Mouse (Mus musculus): ENCODE results near the gene Bicra. TPM values are rescaled to one million over a fixed set of nuclear protein-coding genes. Genes with fewer than 3 reads are reported as not detected.

Bicra gene
- polyA plus RNA-seq, 1 experiment, result 6.1 TPM

GRCm38 (mm10) chr7:16053105-16053504 lies 5.4 kb upstream of the Bicra start:
- Histone ChIP-seq H3K27ac (replicated peaks; ENCODE audit: low read depth, low read length) (no peak overlapping the region), H3K4me1 (ENCODE audit: control insufficient read depth, insufficient read depth, insufficient read length, low read length) (no peaks in the 10 kb centered on the region; the same call in 1 of the 2 replicates), H3K4me3 (ENCODE audit: insufficient read depth, low read depth, low read length) (peak overlapping the region; percentile 34)

GRCm38 (mm10) chr7:16052684-16053083 lies 5.0 kb upstream of the Bicra start:
- H3K4me1 ChIP-seq (ENCODE audit: control insufficient read depth, insufficient read depth, insufficient read length, low read length), result no peaks in the 10 kb centered on the region; the same call in 1 of the 2 replicates
- H3K27ac ChIP-seq (replicated peaks; ENCODE audit: low read depth, low read length), result peak overlapping the region; percentile 55
- H3K4me3 ChIP-seq (ENCODE audit: insufficient read depth, low read depth, low read length), result peak overlapping the region; percentile 75

DNA sequence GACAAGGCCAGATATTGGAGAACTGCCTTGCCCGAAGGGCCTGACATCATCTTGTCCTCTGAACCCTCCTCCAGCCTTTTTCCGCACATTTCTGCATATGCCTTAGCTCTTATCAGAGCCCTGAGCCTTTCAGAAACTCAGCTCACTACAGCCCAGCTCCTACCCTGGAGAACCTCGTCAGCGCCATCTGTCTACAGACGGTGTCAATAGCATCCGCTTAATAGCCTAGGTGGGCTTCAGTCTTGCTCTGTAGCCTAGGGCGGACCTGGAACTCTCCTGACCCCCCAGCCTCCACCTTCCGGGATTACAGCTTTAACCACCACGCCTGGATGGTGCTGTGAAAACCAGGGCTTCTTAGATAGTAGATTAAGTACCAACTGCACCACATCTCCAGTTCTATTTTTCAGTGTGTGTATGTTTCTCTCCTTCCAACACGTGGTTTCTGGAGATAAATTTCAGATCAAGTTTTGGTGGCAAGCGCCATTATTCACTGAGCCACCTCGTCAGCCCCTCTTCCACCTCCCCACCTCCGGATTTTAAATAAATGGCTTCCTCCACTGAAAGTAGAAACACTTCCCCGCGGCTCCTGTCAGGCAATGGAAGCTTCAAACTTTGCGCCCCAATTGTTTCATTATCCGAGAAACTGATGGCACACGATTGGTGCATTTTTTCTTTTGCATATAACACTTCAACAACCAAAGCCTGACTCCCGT lies 4.3 kb upstream of the Bicra start:
- no peaks in the 10 kb centered on the region; the same call in 1 of the 2 replicates for H3K4me1 ChIP-seq (ENCODE audit: control insufficient read depth, insufficient read depth, insufficient read length, low read length)
- H3K27ac ChIP-seq (replicated peaks; ENCODE audit: low read depth, low read length), result peak overlapping the region; percentile 55
- peak overlapping the region; percentile 75 for H3K4me3 ChIP-seq (ENCODE audit: insufficient read depth, low read depth, low read length)

- Histone ChIP-seq H3K4me3 (ENCODE audit: insufficient read depth, low read depth, low read length) (0 out of 2 replicates have a peak overlapping the region, but pooled peaks have one; percentile 68), H3K4me1 (ENCODE audit: control insufficient read depth, insufficient read depth, insufficient read length, low read length) (peaks cover 4% of the 10 kb centered on the region), H3K27ac (replicated peaks; ENCODE audit: low read depth, low read length) (peak overlapping the region; percentile 49; the same call in 1 of the 2 replicates)
These were observed 2.9 kb upstream of the Bicra start for GRCm38 (mm10) chr7:16050600-16050999.

DNA sequence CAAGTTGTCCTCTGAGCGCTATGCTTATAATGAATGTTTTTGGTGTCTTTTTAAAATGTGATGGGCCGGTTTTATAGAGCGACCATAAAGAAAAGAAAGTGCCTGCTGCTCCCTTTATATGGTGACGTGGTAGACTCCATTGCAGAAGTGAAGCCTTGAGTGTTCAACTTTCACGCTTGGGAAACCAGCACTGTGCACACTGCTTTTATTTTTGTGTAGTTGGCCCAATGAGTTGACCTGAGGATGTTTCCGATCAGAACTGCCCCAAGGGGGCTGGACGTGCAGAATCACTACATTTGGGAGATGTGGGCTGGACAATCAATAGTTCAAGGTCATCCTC lies 1.8 kb upstream of the Bicra start:
- Histone ChIP-seq H3K4me3 (ENCODE audit: insufficient read depth, low read depth, low read length) (peak overlapping the region; percentile 68), H3K27ac (replicated peaks; ENCODE audit: low read depth, low read length) (peak overlapping the region; percentile 49), H3K4me1 (ENCODE audit: control insufficient read depth, insufficient read depth, insufficient read length, low read length) (peaks cover 14% of the 10 kb centered on the region)

DNA sequence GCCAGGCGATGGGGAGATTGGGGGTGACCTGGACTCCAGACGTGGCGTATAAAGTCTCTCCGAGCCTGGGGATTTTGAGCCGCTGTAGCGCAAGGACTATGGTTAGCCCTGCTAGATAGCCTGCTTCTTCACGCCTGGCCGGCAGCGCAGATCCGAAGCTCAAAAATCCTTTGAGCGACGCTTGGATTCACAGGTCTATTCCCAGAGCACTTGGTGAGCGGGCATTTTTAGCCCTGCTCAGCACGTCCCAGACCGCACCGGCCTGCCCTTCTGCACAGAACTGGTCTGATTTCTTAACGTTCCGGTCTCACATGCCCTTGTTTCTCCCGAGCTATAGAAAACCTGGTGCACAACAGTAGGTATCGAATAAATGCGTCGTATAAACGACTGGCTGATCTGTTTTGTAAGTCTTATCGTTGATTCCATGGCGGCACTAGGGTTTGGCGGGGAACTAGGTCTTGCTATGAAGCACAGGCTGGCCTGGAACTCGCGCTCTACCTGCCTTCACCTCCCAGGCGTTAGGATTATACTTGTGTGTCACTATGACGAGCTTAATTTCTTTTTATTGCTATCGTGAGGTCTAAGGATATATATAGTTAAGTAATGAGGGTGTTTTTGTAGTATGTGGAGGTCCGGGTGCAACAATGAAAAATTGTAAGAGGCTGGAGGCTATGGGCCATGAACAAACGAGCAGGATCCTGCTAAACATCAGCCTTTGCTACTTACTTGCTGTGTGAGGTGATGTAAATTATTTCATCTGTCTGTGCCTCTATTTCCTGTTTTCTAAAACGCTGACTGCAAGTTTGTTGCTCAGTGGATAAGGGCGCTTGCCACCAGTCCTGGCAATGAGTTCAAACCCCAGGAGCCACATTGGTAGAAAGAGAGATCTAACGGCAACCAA lies 1.2 kb upstream of the Bicra start:
- Histone ChIP-seq H3K4me1 (ENCODE audit: control insufficient read depth, insufficient read depth, insufficient read length, low read length) (peaks cover 18% of the 10 kb centered on the region), H3K4me3 (ENCODE audit: insufficient read depth, low read depth, low read length) (peak overlapping the region; percentile 68), H3K27ac (replicated peaks; ENCODE audit: low read depth, low read length) (peak overlapping the region; percentile 49)

- peak overlapping the region; percentile 68 for H3K4me3 ChIP-seq (ENCODE audit: insufficient read depth, low read depth, low read length)
- H3K27ac ChIP-seq (replicated peaks; ENCODE audit: low read depth, low read length), result peak overlapping the region; percentile 49
- peaks cover 20% of the 10 kb centered on the region for H3K4me1 ChIP-seq (ENCODE audit: control insufficient read depth, insufficient read depth, insufficient read length, low read length)
These were observed 443 bp upstream of the Bicra start for GRCm38 (mm10) chr7:16048164-16048564.

DNA sequence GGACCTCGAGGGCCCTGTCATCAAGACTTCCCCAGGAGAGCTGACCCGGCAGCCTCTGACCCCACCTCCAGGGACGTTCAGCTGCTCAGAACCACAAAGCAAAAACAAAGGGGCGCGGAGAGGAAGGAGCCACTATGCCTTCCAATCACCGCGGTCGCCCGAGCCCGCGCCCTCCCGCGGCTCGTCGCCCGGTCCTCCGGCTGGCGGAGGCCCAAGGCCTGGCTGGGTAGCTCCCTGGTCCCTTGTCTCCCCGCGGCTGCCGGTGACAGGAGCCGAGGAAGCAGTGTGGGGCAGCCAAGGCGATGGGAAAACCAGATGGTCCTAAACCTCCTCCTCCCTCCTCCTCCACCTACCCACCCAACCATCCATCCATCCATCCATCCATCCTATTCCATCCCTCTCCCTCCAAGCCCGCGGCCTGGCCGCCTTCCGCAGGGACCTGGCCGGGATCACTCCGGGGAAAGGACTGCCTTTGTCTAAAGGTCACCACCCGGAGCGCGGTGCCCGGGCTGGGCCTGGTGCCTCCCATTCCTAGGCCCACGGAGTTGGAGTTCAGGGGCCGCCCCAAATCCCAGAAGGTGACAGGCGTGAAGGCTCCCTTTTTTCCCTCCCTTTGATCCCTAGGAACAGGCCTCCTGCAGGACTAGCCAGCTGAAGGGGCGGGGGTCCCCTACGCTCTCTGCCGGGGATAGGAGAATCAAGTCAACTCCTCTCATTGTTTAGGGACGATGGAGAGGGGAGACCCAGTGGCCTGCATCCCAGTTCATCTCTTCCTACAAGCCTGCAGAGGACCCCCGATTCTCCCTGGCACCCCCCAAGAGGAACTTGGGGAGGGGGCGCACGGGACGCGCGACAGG lies 1.0 kb downstream of the Bicra start:
- peaks cover 31% of the 10 kb centered on the region for H3K4me1 ChIP-seq (ENCODE audit: control insufficient read depth, insufficient read depth, insufficient read length, low read length)
- H3K27ac ChIP-seq (replicated peaks; ENCODE audit: low read depth, low read length), result peak overlapping the region; percentile 95
- H3K4me3 ChIP-seq (ENCODE audit: insufficient read depth, low read depth, low read length), result peak overlapping the region; percentile 90

- H3K4me3 ChIP-seq (ENCODE audit: insufficient read depth, low read depth, low read length), result peak overlapping the region; percentile 90
- H3K27ac ChIP-seq (replicated peaks; ENCODE audit: low read depth, low read length), result peak overlapping the region; percentile 95
- peaks cover 31% of the 10 kb centered on the region for H3K4me1 ChIP-seq (ENCODE audit: control insufficient read depth, insufficient read depth, insufficient read length, low read length)
These were observed 1.6 kb downstream of the Bicra start for GRCm38 (mm10) chr7:16046101-16046480.

- H3K4me3 ChIP-seq (ENCODE audit: insufficient read depth, low read depth, low read length), result peak overlapping the region; percentile 90
- peaks cover 32% of the 10 kb centered on the region for H3K4me1 ChIP-seq (ENCODE audit: control insufficient read depth, insufficient read depth, insufficient read length, low read length)
- H3K27ac ChIP-seq (replicated peaks; ENCODE audit: low read depth, low read length), result peak overlapping the region; percentile 95
These were observed 2.2 kb downstream of the Bicra start for GRCm38 (mm10) chr7:16045538-16045937.

GRCm38 (mm10) chr7:16044531-16044930 lies 3.2 kb downstream of the Bicra start:
- Histone ChIP-seq H3K27ac (replicated peaks; ENCODE audit: low read depth, low read length) (peak overlapping the region; percentile 95), H3K4me1 (ENCODE audit: control insufficient read depth, insufficient read depth, insufficient read length, low read length) (peaks cover 37% of the 10 kb centered on the region), H3K4me3 (ENCODE audit: insufficient read depth, low read depth, low read length) (no peak overlapping the region; the same call in 1 of the 2 replicates)

DNA sequence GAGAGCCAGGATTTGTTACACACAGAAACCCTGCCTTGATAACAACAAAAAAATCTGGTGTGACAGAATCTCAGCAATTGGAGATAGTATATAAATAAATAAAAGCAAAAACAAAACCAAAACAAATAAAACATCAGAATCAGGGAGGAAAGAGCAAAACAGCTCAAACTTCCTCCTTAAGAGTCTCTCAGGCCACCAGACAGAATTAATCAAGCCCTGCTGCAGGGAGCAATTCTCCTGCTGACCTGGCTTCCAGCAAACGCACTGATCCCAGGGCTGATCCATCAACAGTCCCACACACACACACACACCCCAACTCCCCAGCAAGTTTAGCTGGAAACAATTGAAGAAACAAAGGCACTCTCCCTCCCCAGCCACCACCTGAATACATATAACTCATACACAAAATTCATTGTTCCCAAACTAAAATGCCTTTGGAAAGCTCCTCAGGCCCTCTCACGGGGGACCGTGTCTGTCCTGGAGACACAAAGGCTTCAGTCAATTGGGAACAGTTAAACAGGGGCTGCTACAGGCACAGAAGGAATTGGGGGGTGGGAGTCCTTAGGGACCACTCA lies 3.8 kb downstream of the Bicra start:
- H3K4me1 ChIP-seq (ENCODE audit: control insufficient read depth, insufficient read depth, insufficient read length, low read length), result peaks cover 37% of the 10 kb centered on the region
- H3K27ac ChIP-seq (replicated peaks; ENCODE audit: low read depth, low read length), result peak overlapping the region; percentile 95
- peak overlapping the region; percentile 25 for H3K4me3 ChIP-seq (ENCODE audit: insufficient read depth, low read depth, low read length)

DNA sequence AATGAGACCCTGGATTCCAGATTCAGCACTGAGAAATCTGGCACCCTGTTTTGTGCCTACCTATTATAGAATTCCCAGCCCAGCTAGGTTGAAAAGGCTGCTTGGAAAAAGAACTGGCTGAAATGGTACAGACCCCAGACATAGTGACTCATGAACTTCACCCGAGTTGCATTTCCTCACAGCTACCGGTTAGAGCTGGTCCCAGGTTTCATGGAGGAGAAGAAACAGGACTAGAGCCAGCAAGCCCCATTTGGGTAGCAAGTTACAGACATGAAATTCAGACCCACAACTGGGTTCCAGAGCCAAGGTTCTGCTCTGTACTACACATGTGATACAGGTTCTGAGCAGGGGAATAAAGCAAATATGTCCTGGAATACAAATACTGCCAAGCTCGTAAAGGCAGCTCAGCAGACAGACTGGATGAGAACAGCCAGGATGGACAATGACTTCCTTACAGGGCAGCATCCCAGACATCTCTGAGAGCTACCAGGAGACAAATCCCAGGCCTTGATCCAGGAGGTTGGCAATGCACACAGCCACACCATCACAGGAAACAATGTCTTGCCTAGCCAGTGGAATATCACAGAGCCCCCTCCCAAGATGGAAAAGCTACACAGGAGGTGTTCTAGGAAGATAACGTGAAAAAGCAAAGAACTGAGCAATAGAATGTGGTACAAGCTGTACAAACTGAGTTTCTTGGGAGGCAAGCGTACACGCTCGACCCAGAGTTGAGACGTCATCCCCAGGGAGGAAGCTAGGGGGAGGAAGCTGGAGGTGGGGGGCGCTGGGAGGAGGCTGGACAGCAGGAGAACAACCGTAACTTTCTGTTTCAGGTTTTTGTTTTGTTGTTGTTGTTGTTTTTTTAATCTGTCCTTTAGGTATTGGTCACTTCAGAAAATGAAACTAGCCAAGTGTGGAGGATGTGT lies 4.6 kb downstream of the Bicra start:
- Histone ChIP-seq H3K27ac (replicated peaks; ENCODE audit: low read depth, low read length) (peak overlapping the region; percentile 95), H3K4me3 (ENCODE audit: insufficient read depth, low read depth, low read length) (peak overlapping the region; percentile 25), H3K4me1 (ENCODE audit: control insufficient read depth, insufficient read depth, insufficient read length, low read length) (peaks cover 37% of the 10 kb centered on the region)

- peaks cover 37% of the 10 kb centered on the region for H3K4me1 ChIP-seq (ENCODE audit: control insufficient read depth, insufficient read depth, insufficient read length, low read length)
- no peak overlapping the region for H3K27ac ChIP-seq (replicated peaks; ENCODE audit: low read depth, low read length)
- H3K4me3 ChIP-seq (ENCODE audit: insufficient read depth, low read depth, low read length), result no peak overlapping the region
These were observed 6.5 kb downstream of the Bicra start for GRCm38 (mm10) chr7:16041208-16041607.

Measured in brown adipose tissue, adult 24 weeks (tissue).